Mouse (Mus musculus): ENCODE results near the gene Coil.

GRCm38 (mm10) chr11:88945971-88946585 lies 24.0 kb upstream of the Coil start:
- TF ChIP-seq CTCF (IDR thresholded peaks at IDR 0.05; ENCODE audit: low read depth, low read length) (no peak), POLR2A (IDR thresholded peaks at IDR 0.05; ENCODE audit: borderline replicate concordance, low read depth, low read length) (no peak)

All from bone marrow macrophage, adult 2 months (primary cell).